Mouse (Mus musculus) brain, embryonic 14.5 days (tissue): ENCODE measurements around the gene Myo1f.

ENCODE experiments used
- CTCF ChIP-seq: fragments of 200-500 bp; IDR thresholded peaks from 2 replicates; pipeline ENCODE4 v1.5.1; 2012; ENCODE audit warnings: inconsistent platforms, mild to moderate bottlenecking, moderate library complexity, borderline replicate concordance; ENCODE audit not compliant: insufficient read depth, insufficient read length; ENCODE audit errors: extremely low read depth
- POLR2A ChIP-seq: fragments of 200-500 bp; IDR thresholded peaks from 2 replicates; pipeline ENCODE4 v1.6.1; 2012; ENCODE audit warnings: mild to moderate bottlenecking, inconsistent platforms, borderline replicate concordance; ENCODE audit not compliant: poor library complexity, insufficient read depth, insufficient read length, severe bottlenecking; ENCODE audit errors: extremely low read depth

DNA sequence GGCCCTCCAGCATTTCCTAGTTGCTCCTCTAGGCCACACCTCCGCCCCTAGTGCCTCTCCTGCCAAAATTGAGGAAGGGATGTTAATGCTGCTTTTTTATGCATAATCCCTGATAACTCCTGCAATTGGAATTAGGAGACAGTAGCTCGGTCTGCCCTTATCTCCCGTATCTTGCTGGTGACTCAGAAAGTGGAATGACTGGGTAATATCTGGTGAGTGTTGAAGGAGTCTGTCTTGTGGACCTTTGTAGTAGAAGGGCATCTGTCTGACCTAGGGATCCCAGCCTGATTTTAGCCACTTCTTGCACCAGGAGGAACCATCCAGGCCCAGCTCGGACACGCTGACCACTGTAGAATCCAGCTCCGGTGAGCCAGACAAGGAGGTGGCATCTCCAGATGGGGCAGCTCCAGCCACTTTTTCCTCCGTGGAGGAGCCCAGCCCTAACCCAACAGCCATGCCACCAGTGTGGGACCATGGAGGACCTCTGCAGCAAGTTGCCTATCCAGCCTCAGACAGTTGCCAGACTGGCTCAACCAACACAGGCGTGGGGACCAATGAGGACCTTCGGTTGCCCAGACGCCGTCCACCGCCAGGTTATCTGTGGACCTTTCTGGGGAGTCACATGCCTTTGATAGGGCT lies 74.1 kb downstream of the Myo1f start:
- TF ChIP-seq CTCF (no peak), POLR2A (no peak)
